22 mouse cellular contexts compared by ENCODE assay signal in the genomic region with DNA sequence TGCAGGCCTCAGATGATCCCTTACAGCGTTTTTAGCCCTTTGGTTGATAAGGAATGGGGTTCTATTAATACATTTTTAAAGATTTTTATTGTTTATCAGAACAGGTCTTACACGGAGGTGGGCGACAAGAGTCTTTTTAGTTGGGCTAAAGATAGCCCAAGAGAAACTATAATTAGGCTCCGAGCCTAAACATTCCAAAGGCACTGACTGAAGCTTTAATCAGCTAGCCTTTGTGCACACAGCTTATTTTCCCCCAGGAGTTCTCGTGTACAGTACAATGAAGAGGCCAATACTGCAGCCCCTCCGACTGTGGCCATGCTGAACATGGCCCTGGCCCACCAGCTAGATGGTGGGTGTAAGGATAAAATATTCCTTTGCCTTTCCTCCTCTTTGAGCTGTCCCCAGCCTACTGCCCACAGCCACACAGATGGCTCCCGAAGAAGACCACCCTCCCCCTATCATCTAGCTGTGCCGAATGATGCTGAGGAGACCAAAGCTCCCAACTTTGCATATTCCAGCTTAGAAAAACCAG.
A peak's percentile ranks its signal among the peaks of the same experiment; 100 is the strongest.
DNase-seq lines count a peak whose midpoint lies in the region; ATAC-seq and TF ChIP-seq lines count a peak whose summit lies in the region.
"Had no signal": no experiment of that assay in that cellular context is flagged by ENCODE, and none has a peak within 500 bp of the region (broad histone marks: within the 10 kb centered on the region; RNA-seq: fewer than 3 reads in every experiment).

No protein-coding gene starts in this region.

- H3K4me3 ChIP-seq in heart, embryonic 12.5 days, result no peak overlapping the region
- no peak overlapping the region for H3K4me3 ChIP-seq in layer of hippocampus, adult 2 months
- H3K4me3 ChIP-seq in cortical plate, adult 2 months (ENCODE audit: insufficient read depth, low read length), result no peak overlapping the region
- no peak overlapping the region for H3K4me3 ChIP-seq in forebrain, embryonic 14.5 days (ENCODE audit: low read depth, low read length)
- H3K4me3 ChIP-seq: hindbrain, embryonic 10.5 days; liver, embryonic 13.5 days had no signal

- H3K9me3 ChIP-seq in heart, embryonic 12.5 days (replicated peaks), result no peaks in the 10 kb centered on the region
- H3K9me3 ChIP-seq in forebrain, embryonic 14.5 days (replicated peaks; ENCODE audit: control insufficient read depth, low read length), result no peaks in the 10 kb centered on the region
- H3K9me3 ChIP-seq: hindbrain, embryonic 10.5 days; liver, embryonic 13.5 days had no signal

- peaks cover 31% of the 10 kb centered on the region for H3K4me1 ChIP-seq in heart, embryonic 12.5 days (replicated peaks)
- H3K4me1 ChIP-seq in cortical plate, adult 2 months (ENCODE audit: control insufficient read depth, insufficient read depth, low read length), result peaks cover 8% of the 10 kb centered on the region
- H3K4me1 ChIP-seq in forebrain, embryonic 14.5 days (ENCODE audit: control insufficient read depth, insufficient read depth, low read length), result peaks cover 7% of the 10 kb centered on the region
- H3K4me1 ChIP-seq: hindbrain, embryonic 10.5 days; liver, embryonic 13.5 days had no signal

- no peak for TF ChIP-seq POLR2A in cortical plate, adult 2 months (IDR thresholded peaks at IDR 0.05; ENCODE audit: extremely low read depth, insufficient read depth, low read length)

- H3K27ac ChIP-seq in heart, embryonic 12.5 days (ENCODE audit: poor library complexity, severe bottlenecking), result peak overlapping the region; percentile 70
- peak overlapping the region; percentile 28; the same call in 1 of the 2 replicates for H3K27ac ChIP-seq in layer of hippocampus, adult 2 months
- peak overlapping the region; percentile 51; the same call in 1 of the 2 replicates for H3K27ac ChIP-seq in cortical plate, adult 2 months (ENCODE audit: insufficient read depth, low read length)
- no peak overlapping the region for H3K27ac ChIP-seq in forebrain, embryonic 14.5 days (ENCODE audit: low read depth, low read length)
- H3K27ac ChIP-seq: hindbrain, embryonic 10.5 days; liver, embryonic 13.5 days had no signal

- TF ChIP-seq CTCF in layer of hippocampus, adult 2 months (conservative IDR thresholded peaks at IDR 0.05), result no peak
- TF ChIP-seq CTCF in cortical plate, adult 2 months (IDR thresholded peaks at IDR 0.05; ENCODE audit: extremely low read depth, insufficient read depth, low read length), result no peak

- H3K27me3 ChIP-seq in heart, embryonic 12.5 days (replicated peaks), result no peaks in the 10 kb centered on the region
- H3K27me3 ChIP-seq in forebrain, embryonic 14.5 days (replicated peaks; ENCODE audit: control insufficient read depth, insufficient read depth, low read length), result no peaks in the 10 kb centered on the region
- H3K27me3 ChIP-seq: liver, embryonic 13.5 days had no signal

- H3K9ac ChIP-seq in heart, embryonic 12.5 days, result no peak overlapping the region
- H3K9ac ChIP-seq in forebrain, embryonic 14.5 days (ENCODE audit: low read length), result no peak overlapping the region
- H3K9ac ChIP-seq: liver, embryonic 13.5 days had no signal

- ATAC-seq in heart, embryonic 12.5 days (ENCODE audit: insufficient number of reproducible peaks, low FRiP score), result peak; percentile 47; the same call in 1 of the 2 replicates
- ATAC-seq in forebrain, embryonic 14.5 days, result 0 out of 2 replicates have a peak, but pooled peaks have one; percentile 44
- ATAC-seq: activated CD4-positive, CD25-positive, alpha-beta regulatory T cell, adult 4 months; hindbrain, embryonic 16.5 days; intestine, embryonic 16.5 days had no signal

- WGBS in heart, embryonic 12.5 days, result 26% methylated on average over 8 of the region's 8 CpGs
- 21% methylated on average over 8 of the region's 8 CpGs for WGBS in forebrain, embryonic 14.5 days

- no peak overlapping the region for H3K4me2 ChIP-seq in heart, embryonic 12.5 days
- H3K4me2 ChIP-seq in forebrain, embryonic 14.5 days (ENCODE audit: low read length), result no peak overlapping the region
- H3K4me2 ChIP-seq: liver, embryonic 13.5 days had no signal

- H3K36me3 ChIP-seq in heart, embryonic 12.5 days, result no peaks in the 10 kb centered on the region
- H3K36me3 ChIP-seq in forebrain, embryonic 14.5 days (ENCODE audit: control insufficient read depth, insufficient read depth, low read length), result peaks cover 7% of the 10 kb centered on the region; the same call in 1 of the 2 replicates
- H3K36me3 ChIP-seq: hindbrain, embryonic 10.5 days; liver, embryonic 13.5 days had no signal

- DNase-seq in heart, adult 18-20 months, result no peak
- no peak for DNase-seq in layer of hippocampus, adult 2 months (ENCODE audit: low spot score in 2 of 2)
- no peak for DNase-seq in layer of hippocampus, adult 9-10 months (ENCODE audit: low spot score)
- peak; percentile 49 for DNase-seq in forebrain, embryonic 14.5 days (ENCODE audit: low spot score)
- no peak for DNase-seq in gastrocnemius, adult 18-20 months (ENCODE audit: low spot score)
- DNase-seq in cerebellum, adult 8-10 months, result no peak
- DNase-seq: adrenal gland, adult 8-10 months; cerebellum, adult 2 months; cerebellum, postnatal 36 days; gastrocnemius, postnatal 25 days; kidney, adult 9 months; kidney, postnatal 14 days; layer of hippocampus, postnatal 36 days; liver, embryonic 13.5 days; lung, adult 2 months; thymus, postnatal 14 days had no signal
